Mouse (Mus musculus) testis, adult 2 months (tissue): ENCODE measurements around the gene Mlx.

Experiments used
- CTCF ChIP-seq: fragments of 200-500 bp; IDR thresholded peaks from 2 replicates; pipeline ENCODE4 v1.5.1; 2012; ENCODE audit warnings: low read depth, mild to moderate bottlenecking, inconsistent platforms, low read length, moderate library complexity; ENCODE audit not compliant: control insufficient read depth, insufficient read depth, insufficient replicate concordance
- POLR2A ChIP-seq: fragments of 200-500 bp; IDR thresholded peaks from 2 replicates; pipeline ENCODE4 v1.6.1; 2012; ENCODE audit warnings: low read depth, mild to moderate bottlenecking, inconsistent platforms, low read length, moderate library complexity; ENCODE audit not compliant: control insufficient read depth

DNA sequence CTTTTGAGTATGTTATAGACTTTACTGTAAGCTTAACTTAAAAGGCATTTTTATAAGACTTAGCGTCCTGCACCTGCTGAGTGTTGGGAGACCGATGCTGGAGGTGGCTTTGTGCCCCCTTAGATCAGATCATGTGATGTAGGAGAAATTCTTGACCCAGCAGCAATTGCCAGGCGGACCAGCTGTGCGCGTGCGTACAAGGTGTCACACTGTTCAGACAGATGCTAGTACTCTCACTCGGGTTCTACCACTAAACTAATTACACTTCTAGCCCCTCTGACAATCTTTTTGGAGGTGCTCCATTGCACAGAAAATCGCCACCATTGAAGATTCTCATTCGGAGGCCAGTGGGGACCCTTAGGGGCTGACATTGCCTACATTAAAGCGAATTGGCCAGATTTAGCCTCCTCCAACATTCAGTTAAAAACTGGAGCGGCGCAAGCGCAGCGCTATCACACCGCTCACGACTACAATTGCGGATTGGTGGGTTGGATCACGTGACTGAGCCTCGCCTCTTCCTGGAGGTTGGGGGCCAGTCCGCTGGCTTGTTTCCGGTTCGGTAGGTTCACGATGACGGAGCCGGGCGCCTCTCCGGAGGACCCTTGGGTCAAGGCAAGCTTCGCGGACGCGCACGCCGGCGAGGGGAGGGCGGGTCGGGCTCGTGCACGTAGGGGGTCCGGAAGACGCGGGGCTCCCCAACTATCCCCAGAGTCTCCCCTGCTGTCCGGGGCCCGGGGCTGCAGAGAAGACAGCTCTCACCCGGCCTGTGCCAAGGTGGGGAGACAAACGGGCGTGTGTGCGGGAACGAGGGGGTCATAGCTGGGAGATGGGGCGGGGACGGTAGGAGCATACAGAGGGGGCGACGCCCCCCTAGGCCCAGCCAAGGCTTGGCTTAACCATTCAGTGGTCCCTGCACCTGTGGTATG, at the start of gene Mlx:
- TF ChIP-seq CTCF (no peak), POLR2A (peak; percentile 73)
